Mouse (Mus musculus) stomach, embryonic 16.5 days (tissue): ENCODE data around the gene Errfi1. TPM values are rescaled to one million over a fixed set of nuclear protein-coding genes. Genes with fewer than 3 reads are reported as not detected.

Experiments used
- ATAC-seq: fragments of 200-750 bp; cut with Nextera tagmentation; 2 replicates; pipeline ENCODE4 v1.8.0; 2017; ENCODE audit warnings: moderate number of reproducible peaks, moderate TSS enrichment; ENCODE audit not compliant: insufficient read depth, low FRiP score
- H3K27ac ChIP-seq: fragments of 300-500 bp; sonication (generic); 2 replicates; pipeline ENCODE4 v1.5.1; 2014; ENCODE audit warnings: low read length
- H3K27me3 ChIP-seq: fragments of 300-500 bp; sonication (generic); 2 replicates; pipeline ENCODE4 v1.6.1; 2014; ENCODE audit warnings: low read length, control low read depth, mixed read lengths; ENCODE audit not compliant: control insufficient read depth, insufficient read depth
- H3K36me3 ChIP-seq: fragments of 300-500 bp; sonication (generic); 2 replicates; pipeline ENCODE4 v1.6.1; 2014; ENCODE audit warnings: low read length; ENCODE audit not compliant: control insufficient read depth, insufficient read depth
- H3K4me1 ChIP-seq: fragments of 300-500 bp; sonication (generic); 2 replicates; pipeline ENCODE4 v1.6.1; 2014; ENCODE audit warnings: low read length, control low read depth, mixed read lengths; ENCODE audit not compliant: control insufficient read depth, insufficient read depth
- H3K4me2 ChIP-seq: fragments of 300-500 bp; sonication (generic); 2 replicates; pipeline ENCODE4 v1.6.1; 2014; ENCODE audit warnings: low read depth, low read length, mixed read lengths
- H3K4me3 ChIP-seq: fragments of 300-500 bp; sonication (generic); replicated peaks from 2 replicates; pipeline ENCODE4 v1.5.1; 2014; ENCODE audit warnings: mild to moderate bottlenecking, low read length
- H3K9ac ChIP-seq: fragments of 300-500 bp; sonication (generic); 2 replicates; pipeline ENCODE4 v1.6.1; 2014; ENCODE audit warnings: low read length
- H3K9me3 ChIP-seq: fragments of 300-500 bp; sonication (generic); replicated peaks from 2 replicates; pipeline ENCODE4 v1.6.1; 2016; ENCODE audit warnings: low read length, control low read depth; ENCODE audit not compliant: control insufficient read depth
- WGBS: fragments of 180-500 bp; shearing (Covaris S2); extraction: QIAGEN DNeasy Blood & Tissue Kit; methylation state at CpG from one replicate; pipeline ENCODE4 v1.1.7; 2014; 5-methylcytosine and 5-hydroxymethylcytosine counted together
- polyA plus RNA-seq: library from polyadenylated mRNA; unstranded; fragments of >200 nt; fragmentation: Nextera tagmentation; extraction: Ambion mirVana; gene quantifications from 2 replicates; pipeline ENCODE4 v1.2.1, GENCODE M21; 2015

The Errfi1 gene
- polyA plus RNA-seq, 1 experiment from 2014 or later: 30.8 TPM

DNA sequence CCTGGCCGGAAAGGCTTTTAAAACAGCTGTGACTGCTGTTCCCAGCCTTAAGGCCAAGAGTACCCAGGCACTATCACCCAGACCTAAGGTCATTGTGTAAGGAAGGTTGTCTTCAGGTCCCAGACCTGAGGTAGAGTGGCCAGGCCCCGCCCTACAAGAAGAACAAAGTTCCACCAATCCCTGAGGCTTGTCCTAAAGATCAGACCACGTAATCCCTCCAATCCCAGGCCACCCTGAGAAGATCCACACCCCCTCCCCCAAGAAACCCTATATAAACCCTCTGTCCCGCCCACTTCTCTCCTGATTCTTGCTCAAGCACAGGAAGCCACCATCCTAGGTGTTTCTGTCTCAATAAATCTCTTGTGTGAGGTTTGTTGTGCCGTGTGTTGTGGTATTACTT, 26.6 kb downstream of the Errfi1 start:
- no peak for ATAC-seq
- Histone ChIP-seq H3K27ac (no peak overlapping the region), H3K4me2 (no peak overlapping the region), H3K9me3 (peaks cover 24% of the 10 kb centered on the region), H3K27me3 (no peaks in the 10 kb centered on the region), H3K4me1 (no peaks in the 10 kb centered on the region), H3K36me3 (no peaks in the 10 kb centered on the region), H3K9ac (no peak overlapping the region), H3K4me3 (no peak overlapping the region)
- WGBS: 77% methylated on average over 5 of the region's 5 CpGs

- 87% methylated on average over 5 of the region's 5 CpGs for WGBS
- Histone ChIP-seq H3K27ac (no peak overlapping the region), H3K36me3 (no peaks in the 10 kb centered on the region), H3K9ac (no peak overlapping the region), H3K9me3 (peaks cover 24% of the 10 kb centered on the region), H3K4me2 (no peak overlapping the region), H3K4me3 (no peak overlapping the region), H3K27me3 (no peaks in the 10 kb centered on the region), H3K4me1 (no peaks in the 10 kb centered on the region)
- no peak for ATAC-seq
Measured at GRCm38 (mm10) chr4:150882632-150883031, 28.9 kb downstream of the Errfi1 start.

- no peaks in the 10 kb centered on the region for H3K36me3 ChIP-seq
- ATAC-seq: no peak
- peaks cover 5% of the 10 kb centered on the region for H3K4me1 ChIP-seq
- no peak overlapping the region for H3K27ac ChIP-seq
- no peak overlapping the region for H3K9ac ChIP-seq
- H3K9me3 ChIP-seq: no peaks in the 10 kb centered on the region
- no peak overlapping the region for H3K4me3 ChIP-seq
- H3K4me2 ChIP-seq: no peak overlapping the region
- 71% methylated on average over 5 of the region's 5 CpGs for WGBS
- no peaks in the 10 kb centered on the region for H3K27me3 ChIP-seq
Measured at GRCm38 (mm10) chr4:150887903-150888302, 34.2 kb downstream of the Errfi1 start.

- no peak overlapping the region for H3K4me2 ChIP-seq
- WGBS: 60% methylated on average over 4 of the region's 4 CpGs
- no peak for ATAC-seq
- H3K36me3 ChIP-seq: no peaks in the 10 kb centered on the region
- peaks cover 5% of the 10 kb centered on the region for H3K4me1 ChIP-seq
- no peak overlapping the region for H3K4me3 ChIP-seq
- H3K9ac ChIP-seq: no peak overlapping the region
- no peaks in the 10 kb centered on the region for H3K27me3 ChIP-seq
- no peaks in the 10 kb centered on the region for H3K9me3 ChIP-seq
- H3K27ac ChIP-seq: no peak overlapping the region
Measured at GRCm38 (mm10) chr4:150888492-150888891, 34.8 kb downstream of the Errfi1 start.

- H3K4me3 ChIP-seq: peak overlapping the region; percentile 7; the same call in 1 of the 2 replicates
- WGBS: 31% methylated on average over 20 of the region's 20 CpGs
Measured at GRCm38 (mm10) chr4:150889273-150889954, 35.7 kb downstream of the Errfi1 start.

DNA sequence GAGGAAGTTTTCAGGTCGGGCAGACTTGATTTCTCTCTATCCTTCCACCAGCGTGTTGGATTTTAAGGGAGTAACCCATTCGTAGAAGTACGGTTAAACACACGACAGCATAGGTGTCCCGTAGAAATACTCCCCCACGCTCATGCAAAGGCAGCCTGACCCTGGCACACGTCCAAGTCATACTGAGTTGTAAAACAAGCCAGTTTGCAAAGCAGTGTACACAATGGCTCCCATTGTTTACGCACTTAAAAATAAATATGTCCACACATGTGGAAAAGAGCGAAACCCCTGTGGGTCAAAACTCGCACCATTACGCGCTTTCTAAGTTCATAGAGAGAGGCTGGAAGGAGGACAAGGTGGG, 36.2 kb downstream of the Errfi1 start:
- peak overlapping the region; percentile 7; the same call in 1 of the 2 replicates for H3K4me3 ChIP-seq
- H3K9me3 ChIP-seq: no peaks in the 10 kb centered on the region
- H3K9ac ChIP-seq: peak overlapping the region; percentile 29; the same call in 1 of the 2 replicates
- H3K4me2 ChIP-seq: peak overlapping the region; percentile 47
- WGBS: 26% methylated on average over 13 of the region's 13 CpGs
- no peaks in the 10 kb centered on the region for H3K36me3 ChIP-seq
- ATAC-seq: peak; percentile 68; the same call in 1 of the 2 replicates
- H3K27ac ChIP-seq: peak overlapping the region; percentile 75
- peaks cover 8% of the 10 kb centered on the region for H3K4me1 ChIP-seq
- no peaks in the 10 kb centered on the region for H3K27me3 ChIP-seq

More at GRCm38 (mm10) chr4:150889273-150889954, 35.7 kb downstream of the Errfi1 start:
- Histone ChIP-seq H3K9me3 (no peaks in the 10 kb centered on the region), H3K4me1 (peaks cover 5% of the 10 kb centered on the region), H3K9ac (peak overlapping the region; percentile 29; the same call in 1 of the 2 replicates), H3K36me3 (no peaks in the 10 kb centered on the region), H3K27me3 (no peaks in the 10 kb centered on the region), H3K4me2 (peak overlapping the region; percentile 47), H3K27ac (peak overlapping the region; percentile 75)
- peak; percentile 16; the same call in 1 of the 2 replicates for ATAC-seq

DNA sequence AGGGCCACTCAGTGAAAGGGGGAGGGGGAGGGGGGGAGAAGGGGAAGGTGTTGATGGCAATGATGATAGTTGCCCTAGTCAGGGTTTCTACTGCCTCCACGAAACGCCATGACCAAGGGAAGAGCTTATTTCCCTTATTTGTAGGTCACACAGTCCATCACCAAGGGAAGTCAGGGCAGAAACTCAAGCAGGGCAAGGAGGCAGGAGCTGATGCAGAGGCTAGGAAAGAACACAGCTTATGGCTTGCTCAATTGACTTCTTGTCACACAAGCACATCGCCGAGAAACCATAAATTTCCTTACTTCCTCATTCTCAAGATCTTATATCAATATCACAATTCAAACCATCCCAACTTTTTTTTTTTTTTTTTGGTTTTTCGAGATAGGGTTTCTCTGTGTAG, 37.6 kb downstream of the Errfi1 start:
- Histone ChIP-seq H3K4me1 (peaks cover 10% of the 10 kb centered on the region), H3K4me3 (no peak overlapping the region), H3K4me2 (no peak overlapping the region), H3K9ac (no peak overlapping the region), H3K36me3 (0 out of 2 replicates have a peak, but pooled peaks cover under 1% of the 10 kb centered on the region), H3K9me3 (no peaks in the 10 kb centered on the region), H3K27me3 (no peaks in the 10 kb centered on the region), H3K27ac (no peak overlapping the region)
- WGBS: 65% methylated on average over 5 of the region's 5 CpGs
- ATAC-seq: no peak

GRCm38 (mm10) chr4:150894718-150895501, 41.2 kb downstream of the Errfi1 start:
- Histone ChIP-seq H3K9me3 (no peaks in the 10 kb centered on the region), H3K4me1 (0 out of 2 replicates have a peak, but pooled peaks cover 6% of the 10 kb centered on the region), H3K27ac (no peak overlapping the region), H3K36me3 (peaks cover 12% of the 10 kb centered on the region; the same call in 1 of the 2 replicates), H3K9ac (no peak overlapping the region), H3K4me2 (no peak overlapping the region), H3K4me3 (no peak overlapping the region), H3K27me3 (no peaks in the 10 kb centered on the region)
- no peak for ATAC-seq
- 56% methylated on average over 8 of the region's 8 CpGs for WGBS
